Mouse (Mus musculus) embryonic facial prominence, embryonic 10.5 days (tissue): ENCODE measurements around the gene Nat8f4. TPM values are rescaled to one million over a fixed set of nuclear protein-coding genes. Genes with fewer than 3 reads are reported as not detected.
"Not testable (repeated sequence)": the region's sequence is repeated elsewhere in the genome, so short reads cannot be mapped to it uniquely, and the experiment has no call there.

Experiments used
- DNase-seq: peaks from one replicate; pipeline ENCODE4 v3.0.0-alpha.2; 2017; ENCODE audit warnings: low spot score
- H3K27ac ChIP-seq: fragments of 300-500 bp; sonication (generic); replicated peaks from 2 replicates; pipeline ENCODE4 v1.5.1; 2016; ENCODE audit warnings: mild to moderate bottlenecking
- H3K27me3 ChIP-seq: fragments of 300-500 bp; sonication (generic); replicated peaks from 2 replicates; pipeline ENCODE4 v1.6.1; 2016; ENCODE audit warnings: low read depth, mild to moderate bottlenecking; ENCODE audit not compliant: poor library complexity, severe bottlenecking
- H3K36me3 ChIP-seq: fragments of 300-500 bp; sonication (generic); replicated peaks from 2 replicates; pipeline ENCODE4 v1.6.1; 2016; ENCODE audit warnings: mild to moderate bottlenecking, moderate library complexity
- H3K4me1 ChIP-seq: fragments of 300-500 bp; sonication (generic); 2 replicates; pipeline ENCODE4 v1.6.1; 2016
- H3K4me3 ChIP-seq: fragments of 300-500 bp; sonication (generic); 2 replicates; pipeline ENCODE4 v1.5.1; 2016; ENCODE audit warnings: mild to moderate bottlenecking, moderate library complexity
- H3K9me3 ChIP-seq: fragments of 300-500 bp; sonication (generic); 2 replicates; pipeline ENCODE4 v1.6.1; 2016; ENCODE audit warnings: mild to moderate bottlenecking
- WGBS: fragments of 180-500 bp; shearing (Covaris S2); methylation state at CpG from one replicate; pipeline ENCODE4 v1.1.7; 2016; 5-methylcytosine and 5-hydroxymethylcytosine counted together
- polyA plus RNA-seq: library from polyadenylated mRNA; unstranded; fragments of >200 nt; fragmentation: Nextera tagmentation; extraction: Ambion mirVana; gene quantifications from 2 replicates; pipeline ENCODE4 v1.2.1, GENCODE M21; 2016

The Nat8f4 gene
- polyA plus RNA-seq, 1 experiment from 2014 or later = 3.3 TPM

DNA sequence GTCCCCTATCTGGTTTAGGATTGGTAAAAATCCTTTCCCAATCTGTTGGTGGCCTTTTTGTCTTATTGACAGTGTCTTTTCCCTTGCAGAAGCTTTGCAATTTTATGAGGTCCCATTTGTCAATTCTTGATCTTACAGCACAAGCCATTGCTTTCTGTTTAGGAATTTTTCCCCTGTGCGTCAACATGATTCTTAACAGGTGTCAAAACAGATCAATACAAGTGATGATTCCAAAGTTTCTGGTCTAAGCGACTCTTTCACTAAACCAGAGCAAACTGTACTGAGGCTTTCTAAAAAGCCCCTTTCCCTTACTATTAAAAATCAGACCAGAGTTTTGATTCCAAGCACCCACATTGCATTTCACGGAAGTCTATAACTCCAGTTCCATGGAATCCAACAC lies 13.7 kb upstream of the Nat8f4 start:
- H3K27me3 ChIP-seq, H3K9me3 ChIP-seq, H3K4me3 ChIP-seq, DNase-seq, H3K27ac ChIP-seq: not testable (repeated sequence)
- WGBS = 92% methylated on average over 3 of the region's 3 CpGs
- Histone ChIP-seq H3K4me1 (peaks cover 14% of the 10 kb centered on the region), H3K36me3 (peaks cover 25% of the 10 kb centered on the region)

- H3K27ac ChIP-seq = peak overlapping the region; percentile 90
- no peak for DNase-seq
Measured at GRCm38 (mm10) chr6:85916596-85916995, 11.9 kb upstream of the Nat8f4 start.

GRCm38 (mm10) chr6:85915539-85916513 lies 11.1 kb upstream of the Nat8f4 start, which contains the start of gene Nat8f1:
Gene Nat8f1, minus strand, starts transcription at chr6:85915687.
- peaks cover 14% of the 10 kb centered on the region for H3K4me1 ChIP-seq
- not testable (repeated sequence) for H3K27me3 ChIP-seq, H3K36me3 ChIP-seq, H3K9me3 ChIP-seq
- peak within 1 kb of the TSS; percentile 90 for H3K27ac ChIP-seq
- WGBS = under 1% methylated on average over 61 of the region's 61 CpGs
- H3K4me3 ChIP-seq = peak within 1 kb of the TSS; percentile 72
- DNase-seq = peak; percentile 90

More at GRCm38 (mm10) chr6:85916596-85916995, 11.9 kb upstream of the Nat8f4 start:
- Histone ChIP-seq H3K9me3 (no peaks in the 10 kb centered on the region), H3K36me3 (peaks cover 11% of the 10 kb centered on the region), H3K27me3 (no peaks in the 10 kb centered on the region), H3K4me3 (peak overlapping the region; percentile 72), H3K4me1 (peaks cover 14% of the 10 kb centered on the region)
- 84% methylated on average over 6 of the region's 6 CpGs for WGBS

DNA sequence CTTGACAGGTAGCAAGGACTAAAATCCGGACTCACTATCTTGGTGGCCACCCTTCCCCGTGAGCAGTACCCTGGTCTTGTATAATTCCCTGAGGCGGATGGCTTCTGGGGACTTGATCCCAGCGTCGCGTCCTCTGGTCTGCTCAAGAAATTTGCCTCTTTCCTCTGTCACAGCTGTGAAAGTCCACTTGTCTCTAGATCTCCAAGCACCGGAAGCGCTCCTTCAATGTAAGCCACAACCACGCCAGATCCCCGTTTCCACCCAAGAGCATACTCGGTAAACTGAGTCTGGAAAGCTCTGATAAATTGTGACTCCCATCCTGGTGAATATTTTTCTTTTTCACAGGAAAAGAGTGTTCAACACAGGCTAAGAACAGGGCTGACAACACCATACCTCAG lies 10.5 kb upstream of the Nat8f4 start:
- H3K4me3 ChIP-seq = peak overlapping the region; percentile 72
- 4% methylated on average over 11 of the region's 11 CpGs for WGBS
- no peak for DNase-seq
- peaks cover 14% of the 10 kb centered on the region for H3K4me1 ChIP-seq
- H3K9me3 ChIP-seq = no peaks in the 10 kb centered on the region
- H3K27ac ChIP-seq = peak overlapping the region; percentile 90
- no peaks in the 10 kb centered on the region for H3K36me3 ChIP-seq
- no peaks in the 10 kb centered on the region for H3K27me3 ChIP-seq

- Histone ChIP-seq H3K4me3 (no peak within 1 kb of the TSS), H3K4me1 (peaks cover 14% of the 10 kb centered on the region), H3K27ac (no peak within 1 kb of the TSS), H3K9me3 (no peaks in the 10 kb centered on the region), H3K27me3 (no peaks in the 10 kb centered on the region), H3K36me3 (no peaks in the 10 kb centered on the region)
- WGBS = 85% methylated on average over 3 of the region's 3 CpGs
- DNase-seq = no peak
Measured at GRCm38 (mm10) chr6:85911587-85911986, 6.9 kb upstream of the Nat8f4 start, which contains the start of gene Tprkb. Gene Tprkb, plus strand, starts transcription at chr6:85911865.

DNA sequence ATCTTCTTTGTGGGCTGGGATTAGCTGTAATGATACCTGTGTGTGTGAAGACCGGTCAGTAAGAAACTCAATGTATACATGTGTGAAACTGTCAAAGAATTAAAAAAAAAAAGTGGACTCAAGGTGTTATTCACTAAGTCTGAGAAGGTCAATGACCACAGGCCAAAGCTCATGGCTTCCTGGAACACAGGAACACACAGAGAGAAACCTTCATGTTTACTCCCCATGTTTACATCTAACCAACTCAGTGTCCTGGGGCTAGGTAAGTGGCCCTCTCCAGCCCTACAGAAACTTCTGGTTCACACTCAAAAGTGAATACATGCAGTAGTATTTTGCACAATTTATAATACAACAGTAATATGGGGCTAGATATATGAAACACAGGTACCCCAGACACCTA lies 5.0 kb upstream of the Nat8f4 start:
- H3K36me3 ChIP-seq = no peaks in the 10 kb centered on the region
- DNase-seq = no peak
- H3K9me3 ChIP-seq = no peaks in the 10 kb centered on the region
- peaks cover 4% of the 10 kb centered on the region for H3K4me1 ChIP-seq
- H3K27ac ChIP-seq = no peak overlapping the region
- H3K27me3 ChIP-seq = no peaks in the 10 kb centered on the region
- WGBS = 90% methylated on average over 1 of the region's 1 CpGs
- no peak overlapping the region for H3K4me3 ChIP-seq

GRCm38 (mm10) chr6:85908341-85908740 lies 3.7 kb upstream of the Nat8f4 start:
- Histone ChIP-seq H3K27me3 (no peaks in the 10 kb centered on the region), H3K36me3 (no peaks in the 10 kb centered on the region), H3K27ac (no peak overlapping the region), H3K4me1 (no peaks in the 10 kb centered on the region), H3K4me3 (no peak overlapping the region), H3K9me3 (no peaks in the 10 kb centered on the region)
- no peak for DNase-seq
- 77% methylated on average over 3 of the region's 3 CpGs for whole genome bisulfite sequencing

DNA sequence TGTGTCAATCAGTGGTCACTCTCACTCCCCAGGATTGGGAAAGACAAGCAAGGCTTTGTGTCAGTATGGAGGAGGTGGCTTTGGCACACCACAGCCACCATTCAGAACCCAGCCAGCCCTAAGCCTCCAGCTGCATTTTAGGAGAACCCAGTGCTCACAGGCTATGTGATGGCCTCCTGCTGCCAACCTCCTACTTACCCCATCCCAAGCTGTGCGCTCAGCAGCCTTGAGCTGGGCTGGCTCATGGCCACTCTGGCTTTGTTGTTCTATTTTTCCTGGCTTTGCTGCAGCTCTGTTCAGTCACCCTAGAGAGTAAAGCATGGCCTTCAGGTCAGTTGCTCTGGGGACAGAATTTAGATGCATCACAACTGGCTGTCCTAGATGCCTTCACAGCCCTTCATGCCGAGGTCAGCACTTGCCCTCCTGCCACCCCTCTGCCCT lies 2.2 kb upstream of the Nat8f4 start:
- H3K4me3 ChIP-seq, DNase-seq, H3K27me3 ChIP-seq, H3K36me3 ChIP-seq, H3K4me1 ChIP-seq, H3K27ac ChIP-seq, H3K9me3 ChIP-seq: not testable (repeated sequence)
- WGBS = 65% methylated on average over 2 of the region's 2 CpGs

DNA sequence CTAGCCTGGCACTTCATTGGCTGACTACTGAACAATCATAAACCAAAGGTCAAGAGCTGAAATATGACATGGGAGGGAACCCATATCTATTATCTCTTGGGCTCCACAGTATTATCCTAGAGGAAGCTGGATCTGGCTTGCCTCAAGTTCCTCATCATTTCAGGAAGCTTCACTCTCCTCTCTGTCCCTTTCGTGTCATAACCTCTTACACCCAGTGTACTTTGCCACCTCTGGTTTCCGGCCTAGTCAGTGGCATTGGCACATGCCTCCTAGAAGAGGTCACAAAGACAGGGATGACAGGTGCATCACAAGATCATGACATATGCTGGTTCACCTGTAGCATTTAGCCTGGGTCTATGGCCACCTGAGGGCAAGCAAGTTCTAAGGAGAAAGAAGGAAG lies 2.4 kb downstream of the Nat8f4 start:
- Histone ChIP-seq H3K4me3 (no peak overlapping the region), H3K27me3 (no peaks in the 10 kb centered on the region), H3K9me3 (no peaks in the 10 kb centered on the region), H3K4me1 (no peaks in the 10 kb centered on the region), H3K36me3 (no peaks in the 10 kb centered on the region), H3K27ac (no peak overlapping the region)
- no peak for DNase-seq
- 89% methylated on average over 2 of the region's 2 CpGs for WGBS

DNA sequence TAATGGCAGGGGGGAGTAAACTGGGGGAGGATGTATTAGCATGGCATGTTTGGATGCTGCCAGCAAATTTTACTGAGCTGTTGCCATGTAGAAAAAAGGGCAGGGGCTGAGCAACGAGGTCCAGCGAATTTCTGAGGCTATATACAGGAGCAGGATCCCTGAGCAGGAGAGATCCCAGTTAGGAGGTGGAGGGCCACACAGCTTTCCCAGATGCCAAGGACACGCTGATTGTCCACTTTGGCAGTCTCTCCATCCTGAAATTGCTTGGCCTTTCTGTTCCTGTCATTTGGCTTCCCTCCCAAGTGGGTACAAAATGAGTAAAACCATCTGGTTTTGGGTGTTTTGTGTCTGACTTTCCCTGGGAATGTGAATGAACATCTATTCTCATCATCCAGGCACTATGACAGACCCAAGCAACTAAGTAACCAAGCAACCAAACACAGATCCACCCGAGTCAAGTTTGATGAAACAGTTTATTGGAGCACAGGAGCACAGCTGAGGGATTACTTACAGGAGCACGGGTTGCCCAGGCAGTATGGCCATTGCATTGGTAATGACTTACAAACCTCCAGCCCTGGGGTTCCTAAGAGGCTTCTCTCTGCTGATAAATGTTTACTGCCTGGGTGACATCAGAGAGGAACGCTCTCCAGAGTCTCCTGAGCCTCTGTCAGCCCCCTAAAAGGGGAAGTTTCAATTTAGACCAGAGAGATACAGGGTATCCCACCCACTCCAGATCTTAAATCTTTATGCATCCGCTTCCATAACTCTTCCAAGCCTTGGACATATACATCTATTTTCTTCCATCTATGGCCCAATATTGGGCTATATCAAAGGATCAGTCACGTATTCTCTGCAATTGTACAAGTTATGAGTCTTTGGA lies 5.8 kb downstream of the Nat8f4 start:
- not testable (repeated sequence) for H3K27ac ChIP-seq, H3K4me3 ChIP-seq, DNase-seq, H3K9me3 ChIP-seq, H3K4me1 ChIP-seq, H3K36me3 ChIP-seq, H3K27me3 ChIP-seq
- 78% methylated on average over 7 of the region's 8 CpGs for WGBS

DNA sequence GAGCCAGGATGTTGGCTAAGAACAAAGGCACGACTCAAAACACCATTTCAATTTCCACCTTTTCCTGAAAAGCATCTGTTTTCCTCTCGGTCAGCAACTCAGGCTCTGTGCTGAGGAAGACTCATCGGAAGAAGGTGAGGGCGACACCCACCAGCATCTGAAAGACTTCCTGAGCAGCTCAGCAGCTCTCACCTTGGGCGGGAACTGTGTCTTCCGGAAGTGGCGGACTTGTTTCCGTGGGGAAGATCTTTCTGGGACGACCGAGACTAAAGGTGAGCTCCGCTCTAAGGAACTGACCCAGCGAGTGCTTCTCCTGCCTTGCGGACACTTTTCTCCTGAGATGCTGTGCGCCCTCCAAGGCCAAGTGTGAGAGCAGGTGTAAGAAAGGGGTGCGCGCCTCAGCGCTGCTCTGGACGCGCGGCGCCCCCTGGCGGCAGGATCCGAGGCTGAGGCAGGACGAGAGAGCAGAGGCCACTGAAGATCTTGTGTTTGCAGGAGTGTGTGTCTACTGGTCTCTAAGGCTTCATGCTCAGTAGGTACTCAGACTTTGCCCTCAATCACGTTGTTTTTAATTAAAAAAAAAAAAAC lies 9.5 kb downstream of the Nat8f4 start:
- H3K4me1 ChIP-seq, H3K4me3 ChIP-seq, H3K27ac ChIP-seq, H3K27me3 ChIP-seq, H3K36me3 ChIP-seq: not testable (repeated sequence)
- peaks cover 17% of the 10 kb centered on the region; the same call in 1 of the 2 replicates for H3K9me3 ChIP-seq
- peak; percentile 12 for DNase-seq
- WGBS = 70% methylated on average over 25 of the region's 25 CpGs

DNA sequence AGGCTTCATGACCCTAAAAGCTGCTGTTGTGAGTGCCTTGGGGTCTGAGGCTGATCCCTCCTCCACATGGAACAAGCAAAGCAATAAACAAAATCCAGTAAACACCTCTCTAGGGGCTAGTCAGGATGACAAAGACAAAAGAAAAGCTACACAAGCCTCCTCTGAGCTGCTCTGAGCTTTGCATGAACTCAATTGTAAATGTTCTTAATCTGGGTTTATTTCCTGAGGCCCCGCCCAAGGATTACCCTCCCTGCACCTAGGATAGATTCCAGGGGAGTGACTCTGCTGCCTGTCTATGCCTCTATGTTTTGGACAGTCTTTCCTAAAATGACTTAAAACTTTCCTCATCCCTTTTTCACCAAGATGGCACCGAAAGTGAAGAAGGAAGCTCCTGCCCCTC lies 15.7 kb downstream of the Nat8f4 start:
- Histone ChIP-seq H3K9me3 (peaks cover 22% of the 10 kb centered on the region), H3K4me1 (no peaks in the 10 kb centered on the region), H3K4me3 (no peak overlapping the region), H3K27ac (no peak overlapping the region), H3K27me3 (no peaks in the 10 kb centered on the region), H3K36me3 (no peaks in the 10 kb centered on the region)
- DNase-seq = no peak
- 89% methylated on average over 2 of the region's 2 CpGs for WGBS
